Mouse (Mus musculus): ENCODE results near the gene Preb. TPM values are rescaled to one million over a fixed set of nuclear protein-coding genes. Genes with fewer than 3 reads are reported as not detected.

Preb gene
- total and polyA plus RNA-seq, 3 experiments, result 80.3 to 166 (median 84.6) TPM

GRCm38 (mm10) chr5:30927945-30928529 is 32.1 kb downstream of the Preb start:
- no peak overlapping the region for H3K27ac ChIP-seq
- H3K36me3 ChIP-seq (ENCODE audit: control insufficient read depth, insufficient read depth, low read length), result no peaks in the 10 kb centered on the region
- no peaks in the 10 kb centered on the region for H3K27me3 ChIP-seq (ENCODE audit: control insufficient read depth, insufficient read depth, low read length)
- H3K4me1 ChIP-seq (ENCODE audit: control insufficient read depth, insufficient read depth, low read length), result peaks cover 1% of the 10 kb centered on the region; the same call in 1 of the 2 replicates
- H3K79me2 ChIP-seq (replicated peaks; ENCODE audit: control insufficient read depth, insufficient read depth, low read length), result no peaks in the 10 kb centered on the region
- DNase-seq, result no peak
- no peak overlapping the region for H3K4me3 ChIP-seq
- H3K9ac ChIP-seq (ENCODE audit: low read depth, low read length), result no peak overlapping the region
- intact Hi-C loops (cut with DNase I), result no loop called here
- WGBS, result 43% methylated on average over 7 of the region's 7 CpGs
- TF ChIP-seq CTCF (IDR thresholded peaks at IDR 0.05) (no peak), POLR2A (IDR thresholded peaks at IDR 0.05; ENCODE audit: insufficient read depth, low read depth, low read length) (no peak), EP300 (IDR thresholded peaks at IDR 0.05; ENCODE audit: insufficient read depth, low read depth, low read length) (no peak)

DNA sequence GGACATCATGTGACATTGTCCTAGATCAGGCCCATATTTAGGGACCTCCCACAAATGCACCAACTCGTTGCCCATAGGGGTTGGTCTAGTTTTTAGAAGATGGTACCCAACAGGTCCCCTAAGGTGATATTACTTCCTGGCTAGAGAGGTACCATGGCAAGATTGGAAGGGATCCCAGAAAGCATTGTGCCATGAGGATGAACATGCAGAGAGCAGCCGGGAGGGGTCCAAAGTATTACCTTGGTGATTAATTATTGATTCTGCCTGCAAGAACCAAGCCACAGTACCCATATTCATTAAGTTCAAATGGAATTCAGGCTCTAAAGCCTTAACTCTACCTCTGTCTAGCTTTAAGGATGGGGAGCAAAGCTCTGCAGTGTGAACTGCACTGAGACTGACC is 34.1 kb downstream of the Preb start:
- no peak overlapping the region for H3K27ac ChIP-seq
- no peaks in the 10 kb centered on the region for H3K27me3 ChIP-seq (ENCODE audit: control insufficient read depth, insufficient read depth, low read length)
- no peak for TF ChIP-seq CTCF (IDR thresholded peaks at IDR 0.05)
- TF ChIP-seq POLR2A (IDR thresholded peaks at IDR 0.05; ENCODE audit: insufficient read depth, low read depth, low read length), result no peak
- TF ChIP-seq EP300 (IDR thresholded peaks at IDR 0.05; ENCODE audit: insufficient read depth, low read depth, low read length), result no peak
- H3K9ac ChIP-seq (ENCODE audit: low read depth, low read length), result no peak overlapping the region
- no peak overlapping the region for H3K4me3 ChIP-seq
- DNase-seq, result no peak
- no peaks in the 10 kb centered on the region for H3K36me3 ChIP-seq (ENCODE audit: control insufficient read depth, insufficient read depth, low read length)
- intact Hi-C loops (cut with DNase I), result no loop called here
- H3K4me1 ChIP-seq (ENCODE audit: control insufficient read depth, insufficient read depth, low read length), result peaks cover 3% of the 10 kb centered on the region
- WGBS, result 71% methylated on average over 2 of the region's 2 CpGs
- H3K79me2 ChIP-seq (replicated peaks; ENCODE audit: control insufficient read depth, insufficient read depth, low read length), result no peaks in the 10 kb centered on the region

- TF ChIP-seq POLR2A (IDR thresholded peaks at IDR 0.05; ENCODE audit: insufficient read depth, low read depth, low read length) (no peak), CTCF (IDR thresholded peaks at IDR 0.05) (no peak), EP300 (IDR thresholded peaks at IDR 0.05; ENCODE audit: insufficient read depth, low read depth, low read length) (no peak)
- no peak for DNase-seq
- Histone ChIP-seq H3K79me2 (replicated peaks; ENCODE audit: control insufficient read depth, insufficient read depth, low read length) (no peaks in the 10 kb centered on the region), H3K4me3 (no peak overlapping the region), H3K9ac (ENCODE audit: low read depth, low read length) (no peak overlapping the region), H3K36me3 (ENCODE audit: control insufficient read depth, insufficient read depth, low read length) (no peaks in the 10 kb centered on the region), H3K4me1 (ENCODE audit: control insufficient read depth, insufficient read depth, low read length) (peaks cover 2% of the 10 kb centered on the region), H3K27ac (no peak overlapping the region), H3K27me3 (ENCODE audit: control insufficient read depth, insufficient read depth, low read length) (no peaks in the 10 kb centered on the region)
- intact Hi-C loops (cut with DNase I), result no loop called here
- WGBS, result 95% methylated on average over 5 of the region's 5 CpGs
Observed at GRCm38 (mm10) chr5:30925217-30925616, 34.9 kb downstream of the Preb start.

DNA sequence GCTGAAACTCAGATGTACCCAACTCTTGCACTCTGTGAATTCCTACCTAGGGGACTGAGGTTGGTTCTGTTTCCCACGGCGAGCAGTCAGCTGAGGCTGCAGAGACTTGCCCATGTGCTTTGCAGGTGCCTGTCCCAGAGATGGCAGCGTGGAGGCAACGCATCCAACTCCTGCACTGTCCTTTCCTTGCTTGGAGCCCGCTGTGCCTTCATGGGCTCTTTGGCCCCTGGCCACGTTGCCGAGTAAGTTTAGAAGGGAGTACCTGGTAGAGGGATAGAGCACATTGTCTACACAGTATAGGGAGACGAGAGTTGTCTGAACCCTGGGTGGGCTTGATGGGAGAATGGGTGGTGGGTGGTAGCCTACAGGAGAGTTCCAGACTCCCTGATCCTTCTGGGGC is 35.5 kb downstream of the Preb start:
- Histone ChIP-seq H3K4me1 (ENCODE audit: control insufficient read depth, insufficient read depth, low read length) (peaks cover 1% of the 10 kb centered on the region), H3K36me3 (ENCODE audit: control insufficient read depth, insufficient read depth, low read length) (no peaks in the 10 kb centered on the region), H3K79me2 (replicated peaks; ENCODE audit: control insufficient read depth, insufficient read depth, low read length) (no peaks in the 10 kb centered on the region), H3K9ac (ENCODE audit: low read depth, low read length) (no peak overlapping the region), H3K27me3 (ENCODE audit: control insufficient read depth, insufficient read depth, low read length) (no peaks in the 10 kb centered on the region), H3K27ac (no peak overlapping the region), H3K4me3 (no peak overlapping the region)
- no peak for DNase-seq
- intact Hi-C loops (cut with DNase I), result loop anchor here (5.0 kb wide), 2 partner anchors 38 to 123 kb away; partner anchors contain the start of genes Atraid, Preb and Slc5a6
- WGBS, result 81% methylated on average over 8 of the region's 8 CpGs
- no peak for TF ChIP-seq CTCF (IDR thresholded peaks at IDR 0.05)
- no peak for TF ChIP-seq POLR2A (IDR thresholded peaks at IDR 0.05; ENCODE audit: insufficient read depth, low read depth, low read length)
- TF ChIP-seq EP300 (IDR thresholded peaks at IDR 0.05; ENCODE audit: insufficient read depth, low read depth, low read length), result no peak

GRCm38 (mm10) chr5:30923119-30923518 is 37.0 kb downstream of the Preb start:
- Histone ChIP-seq H3K4me3 (no peak overlapping the region), H3K27ac (no peak overlapping the region), H3K36me3 (ENCODE audit: control insufficient read depth, insufficient read depth, low read length) (no peaks in the 10 kb centered on the region), H3K4me1 (ENCODE audit: control insufficient read depth, insufficient read depth, low read length) (peaks cover 1% of the 10 kb centered on the region), H3K27me3 (ENCODE audit: control insufficient read depth, insufficient read depth, low read length) (no peaks in the 10 kb centered on the region), H3K79me2 (replicated peaks; ENCODE audit: control insufficient read depth, insufficient read depth, low read length) (no peaks in the 10 kb centered on the region), H3K9ac (ENCODE audit: low read depth, low read length) (no peak overlapping the region)
- WGBS, result 79% methylated on average over 6 of the region's 6 CpGs
- DNase-seq, result no peak
- TF ChIP-seq EP300 (IDR thresholded peaks at IDR 0.05; ENCODE audit: insufficient read depth, low read depth, low read length) (no peak), CTCF (IDR thresholded peaks at IDR 0.05) (no peak), POLR2A (IDR thresholded peaks at IDR 0.05; ENCODE audit: insufficient read depth, low read depth, low read length) (no peak)
- intact Hi-C loops (cut with DNase I), result loop anchor here (5.0 kb wide), 2 partner anchors 39 to 124 kb away; partner anchors contain the start of genes Atraid, Preb and Slc5a6

GRCm38 (mm10) chr5:30922581-30923041 is 37.5 kb downstream of the Preb start:
- intact Hi-C loops (cut with DNase I), result loop anchor here (5.0 kb wide), 2 partner anchors 40 to 125 kb away; partner anchors contain the start of genes Atraid, Preb and Slc5a6
- no peak overlapping the region for H3K4me3 ChIP-seq
- H3K9ac ChIP-seq (ENCODE audit: low read depth, low read length), result no peak overlapping the region

More at GRCm38 (mm10) chr5:30922581-30923041, 37.5 kb downstream of the Preb start:
- no peak overlapping the region; the same call in 1 of the 2 replicates for H3K27ac ChIP-seq
- no peaks in the 10 kb centered on the region for H3K79me2 ChIP-seq (replicated peaks; ENCODE audit: control insufficient read depth, insufficient read depth, low read length)
- H3K4me1 ChIP-seq (ENCODE audit: control insufficient read depth, insufficient read depth, low read length), result peaks cover 1% of the 10 kb centered on the region
- no peaks in the 10 kb centered on the region for H3K27me3 ChIP-seq (ENCODE audit: control insufficient read depth, insufficient read depth, low read length)
- DNase-seq, result no peak
- TF ChIP-seq CTCF (IDR thresholded peaks at IDR 0.05) (no peak), POLR2A (IDR thresholded peaks at IDR 0.05; ENCODE audit: insufficient read depth, low read depth, low read length) (no peak), EP300 (IDR thresholded peaks at IDR 0.05; ENCODE audit: insufficient read depth, low read depth, low read length) (no peak)
- H3K36me3 ChIP-seq (ENCODE audit: control insufficient read depth, insufficient read depth, low read length), result no peaks in the 10 kb centered on the region
- 51% methylated on average over 10 of the region's 10 CpGs for WGBS
